Mouse (Mus musculus) heart, embryonic 14.5 days (tissue): ENCODE measurements around the gene Sap25. TPM values are rescaled to one million over a fixed set of nuclear protein-coding genes. Genes with fewer than 3 reads are reported as not detected.

Source experiments
- ATAC-seq: fragments of 200-750 bp; cut with Nextera tagmentation; 2 replicates; pipeline ENCODE4 v1.8.0; 2017; ENCODE audit warnings: low read depth, moderate TSS enrichment; ENCODE audit not compliant: insufficient number of reproducible peaks, insufficient read depth, low FRiP score
- H3K27ac ChIP-seq, 2 experiments: fragments of 200-500 bp in 1 of 2; fragments of 300-500 bp in 1 of 2; sonication (generic) in 1 of 2; replicated peaks in 1 of 2; 2 replicates each; pipeline ENCODE4 v1.5.1; 2012 to 2014; ENCODE audit warnings: low read depth in 2 of 2, low read length in 2 of 2, control low read depth in 1 of 2, mild to moderate bottlenecking in 1 of 2, mixed read lengths in 1 of 2; ENCODE audit not compliant: control insufficient read depth in 1 of 2, insufficient read depth in 1 of 2
- H3K27me3 ChIP-seq: fragments of 300-500 bp; sonication (generic); 2 replicates; pipeline ENCODE4 v1.6.1; 2014; ENCODE audit warnings: mild to moderate bottlenecking, low read length, control low read depth; ENCODE audit not compliant: control insufficient read depth, insufficient read depth
- H3K36me3 ChIP-seq: fragments of 300-500 bp; sonication (generic); 2 replicates; pipeline ENCODE4 v1.6.1; 2014; ENCODE audit warnings: mild to moderate bottlenecking, control low read depth, low read length, mixed read lengths; ENCODE audit not compliant: control insufficient read depth, insufficient read depth
- H3K4me1 ChIP-seq, 2 experiments: fragments of 200-500 bp in 1 of 2; fragments of 300-500 bp in 1 of 2; sonication (generic) in 1 of 2; 2 replicates each; pipeline ENCODE4 v1.6.1; 2012 to 2014; ENCODE audit warnings: low read length in 2 of 2, control low read depth in 1 of 2, mixed read lengths in 1 of 2; ENCODE audit not compliant: control insufficient read depth in 2 of 2, insufficient read depth in 2 of 2
- H3K4me2 ChIP-seq: fragments of 300-500 bp; sonication (generic); 2 replicates; pipeline ENCODE4 v1.6.1; 2014; ENCODE audit warnings: mild to moderate bottlenecking, low read length
- H3K4me3 ChIP-seq, 2 experiments: fragments of 200-500 bp in 1 of 2; fragments of 300-500 bp in 1 of 2; sonication (generic) in 1 of 2; 2 replicates each; pipeline ENCODE4 v1.5.1; 2012 to 2014; ENCODE audit warnings: low read length in 2 of 2, mild to moderate bottlenecking in 2 of 2, control low read depth in 1 of 2, low read depth in 1 of 2, moderate library complexity in 1 of 2; ENCODE audit not compliant: control insufficient read depth in 1 of 2, insufficient read depth in 1 of 2
- H3K9ac ChIP-seq: fragments of 300-500 bp; sonication (generic); 2 replicates; pipeline ENCODE4 v1.6.1; 2014; ENCODE audit warnings: mild to moderate bottlenecking, low read length
- H3K9me3 ChIP-seq: fragments of 300-500 bp; sonication (generic); 2 replicates; pipeline ENCODE4 v1.6.1; 2016; ENCODE audit warnings: low read length, control low read depth; ENCODE audit not compliant: control insufficient read depth
- WGBS: fragments of 180-500 bp; shearing (Covaris S2); extraction: QIAGEN DNeasy Blood & Tissue Kit; methylation state at CpG from one replicate; pipeline ENCODE4 v1.1.7; 2014; 5-methylcytosine and 5-hydroxymethylcytosine counted together
- polyA plus RNA-seq: library from polyadenylated mRNA; unstranded; fragments of >200 nt; fragmentation: Nextera tagmentation; extraction: Ambion mirVana; gene quantifications from 2 replicates; pipeline ENCODE4 v1.2.1, GENCODE M21; 2014

Sap25 gene
- polyA plus RNA-seq, 1 experiment from 2014 or later = 4.3 TPM

DNA sequence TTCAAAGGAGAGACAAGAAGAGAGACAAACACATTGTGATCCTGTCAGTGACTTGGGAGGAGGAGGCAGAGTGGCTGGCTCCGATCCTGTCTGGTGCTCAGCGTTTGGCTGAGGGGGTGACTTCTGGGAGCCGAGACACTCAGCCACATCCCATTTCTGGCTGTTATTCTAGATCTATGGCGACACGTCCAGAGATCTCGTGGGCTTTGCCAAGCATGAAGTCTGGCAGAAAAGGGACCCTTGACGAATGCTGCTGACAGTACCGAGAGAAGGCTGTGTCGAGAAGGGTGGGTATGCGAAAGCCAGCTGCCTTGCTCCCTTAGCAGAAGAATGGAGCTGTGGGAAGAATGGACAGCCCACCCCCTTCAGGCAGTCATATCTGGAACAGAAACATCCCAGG lies 27.8 kb downstream of the Sap25 start:
- ATAC-seq = no peak

DNA sequence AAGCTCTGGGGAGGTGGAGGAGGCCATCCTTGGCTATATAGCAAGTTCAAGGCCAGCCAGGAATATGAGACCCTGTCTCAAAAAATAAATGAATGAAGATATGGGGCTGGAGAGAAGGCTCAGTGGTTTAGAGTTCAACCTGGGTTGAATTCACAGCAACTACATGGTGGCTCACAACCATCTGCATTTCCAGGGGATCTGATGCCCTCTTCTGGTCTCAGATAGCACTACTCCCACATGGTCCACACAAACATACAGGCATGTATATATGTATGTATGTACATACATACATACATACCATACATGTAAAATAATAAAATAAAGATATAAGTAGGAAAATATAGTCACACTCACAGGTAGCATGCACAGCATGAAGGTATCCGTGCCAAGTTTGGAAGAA lies 29.1 kb downstream of the Sap25 start:
- Histone ChIP-seq H3K27ac (no peak overlapping the region), H3K9me3 (no peaks in the 10 kb centered on the region), H3K4me1 (peaks cover 22 to 24% of the 10 kb centered on the region in 2 experiments), H3K4me2 (no peak overlapping the region), H3K27me3 (no peaks in the 10 kb centered on the region), H3K9ac (no peak overlapping the region), H3K4me3 (no peak overlapping the region), H3K36me3 (peaks cover 19% of the 10 kb centered on the region)
- WGBS = 92% methylated on average over 1 of the region's 1 CpGs
- no peak for ATAC-seq

More for the DNA sequence above, 27.8 kb downstream of the Sap25 start:
- Histone ChIP-seq H3K27ac (peak overlapping the region; percentile 21 to 54; a peak in 3 of 4 replicates), H3K9ac (no peak overlapping the region), H3K27me3 (no peaks in the 10 kb centered on the region), H3K4me3 (no peak overlapping the region), H3K9me3 (no peaks in the 10 kb centered on the region), H3K4me2 (peak overlapping the region; percentile 28; the same call in 1 of the 2 replicates), H3K36me3 (peaks cover 31% of the 10 kb centered on the region), H3K4me1 (peaks cover 22 to 24% of the 10 kb centered on the region in 2 experiments)
- 40% methylated on average over 10 of the region's 10 CpGs for WGBS

- Histone ChIP-seq H3K27me3 (no peaks in the 10 kb centered on the region), H3K36me3 (peaks cover 10% of the 10 kb centered on the region), H3K9me3 (no peaks in the 10 kb centered on the region), H3K4me3 (no peak overlapping the region), H3K9ac (peak overlapping the region; percentile 16), H3K4me1 (peaks cover 22 to 24% of the 10 kb centered on the region in 2 experiments), H3K4me2 (peak overlapping the region; percentile 42), H3K27ac (peak overlapping the region; percentile 88 to 90)
- WGBS = 13% methylated on average over 9 of the region's 9 CpGs
- ATAC-seq = peak; percentile 79
Observed at GRCm38 (mm10) chr5:137671443-137672240, 30.5 kb downstream of the Sap25 start.

DNA sequence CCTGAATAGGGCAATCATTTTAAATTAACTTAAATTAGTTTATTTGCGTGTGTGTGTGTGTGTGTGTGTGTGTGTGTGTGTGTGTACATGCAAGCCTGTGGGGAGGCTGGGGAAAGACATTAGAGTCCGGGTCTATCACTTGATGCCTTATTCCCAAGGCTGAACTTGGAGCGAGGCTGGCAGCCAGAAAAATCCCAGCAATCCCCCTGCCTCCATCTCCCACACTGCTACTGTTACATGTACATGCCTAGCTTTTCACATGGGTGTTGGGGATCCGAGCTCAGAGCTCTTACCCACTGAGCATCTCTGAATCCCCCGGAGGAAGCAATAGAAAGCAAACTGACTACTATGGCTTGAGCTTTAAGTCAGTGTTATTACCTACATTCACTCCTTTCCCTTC lies 31.2 kb downstream of the Sap25 start:
- Histone ChIP-seq H3K4me2 (no peak overlapping the region; the same call in 1 of the 2 replicates), H3K27ac (peak overlapping the region; percentile 88 to 90), H3K36me3 (0 out of 2 replicates have a peak, but pooled peaks cover 7% of the 10 kb centered on the region), H3K9me3 (no peaks in the 10 kb centered on the region), H3K4me1 (peaks cover 22 to 24% of the 10 kb centered on the region in 2 experiments), H3K9ac (no peak overlapping the region), H3K4me3 (no peak overlapping the region), H3K27me3 (no peaks in the 10 kb centered on the region)
- no peak for ATAC-seq
- WGBS = 71% methylated on average over 5 of the region's 5 CpGs

GRCm38 (mm10) chr5:137673015-137673414 lies 31.9 kb downstream of the Sap25 start:
- H3K4me1 ChIP-seq = peaks cover 22 to 24% of the 10 kb centered on the region in 2 experiments
- H3K36me3 ChIP-seq = 0 out of 2 replicates have a peak, but pooled peaks cover 7% of the 10 kb centered on the region
- H3K9me3 ChIP-seq = no peaks in the 10 kb centered on the region
- H3K4me2 ChIP-seq = no peak overlapping the region
- 67% methylated on average over 6 of the region's 6 CpGs for WGBS
- H3K27me3 ChIP-seq = no peaks in the 10 kb centered on the region
- ATAC-seq = no peak
- no peak overlapping the region for H3K4me3 ChIP-seq
- peak overlapping the region in 1 of 2 experiments; percentile 0; a peak in 1 of 4 replicates for H3K27ac ChIP-seq
- no peak overlapping the region for H3K9ac ChIP-seq

- H3K36me3 ChIP-seq = 0 out of 2 replicates have a peak, but pooled peaks cover 9% of the 10 kb centered on the region
- ATAC-seq = no peak
- 93% methylated on average over 8 of the region's 8 CpGs for WGBS
- no peaks in the 10 kb centered on the region for H3K27me3 ChIP-seq
- no peak overlapping the region for H3K4me3 ChIP-seq
- H3K9me3 ChIP-seq = no peaks in the 10 kb centered on the region
- H3K27ac ChIP-seq = no peak overlapping the region
- H3K9ac ChIP-seq = no peak overlapping the region
- peaks cover 20 to 24% of the 10 kb centered on the region in 2 experiments for H3K4me1 ChIP-seq
- H3K4me2 ChIP-seq = no peak overlapping the region
Observed at GRCm38 (mm10) chr5:137674786-137675185, 33.7 kb downstream of the Sap25 start.

GRCm38 (mm10) chr5:137677859-137678258 lies 36.7 kb downstream of the Sap25 start:
- H3K4me1 ChIP-seq = peaks cover under 1 to 4% of the 10 kb centered on the region in 2 experiments; a peak in 3 of 4 replicates
- ATAC-seq = no peak
- H3K9ac ChIP-seq = no peak overlapping the region
- no peaks in the 10 kb centered on the region for H3K9me3 ChIP-seq
- no peak overlapping the region for H3K4me3 ChIP-seq
- 92% methylated on average over 8 of the region's 8 CpGs for WGBS
- no peak overlapping the region for H3K4me2 ChIP-seq
- H3K27me3 ChIP-seq = no peaks in the 10 kb centered on the region
- H3K27ac ChIP-seq = no peak overlapping the region
- 0 out of 2 replicates have a peak, but pooled peaks cover 9% of the 10 kb centered on the region for H3K36me3 ChIP-seq
